Comparison of ENCODE assay signal across 8 mouse cellular contexts in the genomic region with DNA sequence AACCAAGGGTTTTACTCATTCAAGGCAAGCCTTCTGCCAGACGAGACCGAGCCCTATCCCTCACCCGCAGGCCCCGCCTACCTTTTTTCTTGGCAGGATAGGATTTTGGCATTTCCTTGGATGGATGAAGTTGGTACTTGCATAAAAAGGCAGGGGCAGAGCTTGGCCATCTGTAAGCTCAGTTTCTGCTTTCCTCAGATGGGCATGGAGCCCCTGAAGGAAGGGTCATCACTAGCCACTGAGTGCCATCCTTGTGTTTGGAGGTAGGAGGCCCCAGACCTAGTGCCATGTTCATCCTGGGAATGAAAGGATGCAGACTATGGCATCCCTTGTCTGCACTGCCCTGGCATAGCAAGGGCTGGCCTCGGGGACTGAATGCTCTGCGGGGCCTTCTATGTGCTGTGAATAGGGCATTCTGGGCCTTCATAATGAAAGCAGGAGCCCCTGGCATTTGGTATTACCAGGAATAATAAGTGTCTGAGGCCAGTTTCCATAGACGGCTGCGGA. TPM values are rescaled to one million over a fixed set of nuclear protein-coding genes. Genes with fewer than 3 reads are reported as not detected.
DNase-seq lines count a peak whose midpoint lies in the region; ATAC-seq lines count a peak whose summit lies in the region.

No protein-coding gene starts in this region.

- no peaks in the 10 kb centered on the region for H3K9me3 ChIP-seq in forebrain, embryonic 14.5 days (replicated peaks; ENCODE audit: control insufficient read depth, low read length)
- no peaks in the 10 kb centered on the region for H3K9me3 ChIP-seq in forebrain, embryonic 10.5 days
- H3K9me3 ChIP-seq in kidney, embryonic 15.5 days (replicated peaks) = no peaks in the 10 kb centered on the region

- H3K27me3 ChIP-seq in forebrain, embryonic 14.5 days (replicated peaks; ENCODE audit: control insufficient read depth, insufficient read depth, low read length) = no peaks in the 10 kb centered on the region
- H3K27me3 ChIP-seq in forebrain, embryonic 10.5 days (ENCODE audit: poor library complexity, severe bottlenecking) = no peaks in the 10 kb centered on the region
- H3K27me3 ChIP-seq in kidney, embryonic 15.5 days = no peaks in the 10 kb centered on the region

- H3K4me2 ChIP-seq in forebrain, embryonic 14.5 days (ENCODE audit: low read length) = no peak overlapping the region
- no peak overlapping the region for H3K4me2 ChIP-seq in kidney, embryonic 15.5 days

- DNase-seq in forebrain, embryonic 14.5 days (ENCODE audit: low spot score) = peak; percentile 58
- DNase-seq in forebrain, embryonic 10.5 days (ENCODE audit: extremely low spot score, low spot score) = no peak
- peak; percentile 25 to 49 for DNase-seq in right cerebral cortex, postnatal 36 days (ENCODE audit: low spot score in 2 of 2)
- DNase-seq in right cerebral cortex, postnatal 4 days = no peak
- peak; percentile 65 to 89 for DNase-seq in layer of hippocampus, postnatal 14 days (ENCODE audit: low spot score in 2 of 2)
- DNase-seq in thymus, postnatal 4 days = no peak
- no peak for DNase-seq in kidney, postnatal 4 days

- peak; percentile 60 for ATAC-seq in forebrain, embryonic 14.5 days
- no peak for ATAC-seq in kidney, embryonic 15.5 days (replicated peaks; ENCODE audit: low FRiP score)

- WGBS in forebrain, embryonic 14.5 days = 51% methylated on average over 8 of the region's 8 CpGs
- 87% methylated on average over 8 of the region's 8 CpGs for WGBS in forebrain, embryonic 10.5 days
- WGBS in kidney, embryonic 15.5 days = 90% methylated on average over 8 of the region's 8 CpGs

- H3K4me1 ChIP-seq in forebrain, embryonic 14.5 days (ENCODE audit: control insufficient read depth, insufficient read depth, low read length) = no peaks in the 10 kb centered on the region; the same call in 1 of the 2 replicates
- peaks cover 33% of the 10 kb centered on the region for H3K4me1 ChIP-seq in forebrain, embryonic 10.5 days
- peaks cover 43% of the 10 kb centered on the region for H3K4me1 ChIP-seq in kidney, embryonic 15.5 days

- H3K4me3 ChIP-seq in forebrain, embryonic 14.5 days (ENCODE audit: low read depth, low read length) = no peak overlapping the region
- H3K4me3 ChIP-seq in forebrain, embryonic 10.5 days = no peak overlapping the region
- no peak overlapping the region for H3K4me3 ChIP-seq in kidney, embryonic 15.5 days (replicated peaks)

- no peaks in the 10 kb centered on the region for H3K36me3 ChIP-seq in forebrain, embryonic 14.5 days (ENCODE audit: control insufficient read depth, insufficient read depth, low read length)
- H3K36me3 ChIP-seq in forebrain, embryonic 10.5 days (replicated peaks) = no peaks in the 10 kb centered on the region
- H3K36me3 ChIP-seq in kidney, embryonic 15.5 days = no peaks in the 10 kb centered on the region

- H3K9ac ChIP-seq in forebrain, embryonic 14.5 days (ENCODE audit: low read length) = no peak overlapping the region
- no peak overlapping the region for H3K9ac ChIP-seq in kidney, embryonic 15.5 days

- H3K27ac ChIP-seq in forebrain, embryonic 14.5 days (ENCODE audit: low read depth, low read length) = 0 out of 2 replicates have a peak overlapping the region, but pooled peaks have one; percentile 21
- no peak overlapping the region for H3K27ac ChIP-seq in forebrain, embryonic 10.5 days
- H3K27ac ChIP-seq in kidney, embryonic 15.5 days = no peak overlapping the region

RNA-seq across cellular contexts. Expression of gene Ampd3, which starts 11.7 kb away (rescaled TPM):
- 3.6 and 4.9 TPM in 2 replicates for polyA plus RNA-seq in forebrain, embryonic 14.5 days (2014; fragmentation: Nextera tagmentation; extraction: Ambion mirVana)
- polyA plus RNA-seq in forebrain, embryonic 10.5 days (2016; fragmentation: Nextera tagmentation; extraction: Ambion mirVana) = 1.2 and 1.5 TPM in 2 replicates
- total RNA-seq in layer of hippocampus, postnatal 14 days (2021) = 10 to 100 TPM; 28.2 to 29.9 TPM
- polyA plus RNA-seq in kidney, embryonic 15.5 days (2015; fragmentation: Nextera tagmentation; extraction: Ambion mirVana) = 7.1 and 9.8 TPM in 2 replicates

Comparison
In these comparisons a context has a peak if more than half of its experiments do, and no peak if none do; other contexts are left out.
1. DNase-seq: peak in forebrain, embryonic 14.5 days (single experiment), right cerebral cortex, postnatal 36 days (2 of 2) and layer of hippocampus, postnatal 14 days (2 of 2); none in forebrain, embryonic 10.5 days (single experiment), right cerebral cortex, postnatal 4 days (single experiment), thymus, postnatal 4 days (single experiment) and kidney, postnatal 4 days (0 of 2).